Mouse (Mus musculus) c-Kit-positive CD71-positive TER-119-negative erythroid progenitor cells, embryonic 14.5 days (primary cell): ENCODE data around the gene Gm16867.
"Not testable (repeated sequence)": the region's sequence is repeated elsewhere in the genome, so short reads cannot be mapped to it uniquely, and the experiment has no call there.

Experiments used
- DNase-seq: peaks from one replicate; pipeline ENCODE4 v3.0.0-alpha.2; 2013; ENCODE audit warnings: low read depth

Gm16867 gene

DNA sequence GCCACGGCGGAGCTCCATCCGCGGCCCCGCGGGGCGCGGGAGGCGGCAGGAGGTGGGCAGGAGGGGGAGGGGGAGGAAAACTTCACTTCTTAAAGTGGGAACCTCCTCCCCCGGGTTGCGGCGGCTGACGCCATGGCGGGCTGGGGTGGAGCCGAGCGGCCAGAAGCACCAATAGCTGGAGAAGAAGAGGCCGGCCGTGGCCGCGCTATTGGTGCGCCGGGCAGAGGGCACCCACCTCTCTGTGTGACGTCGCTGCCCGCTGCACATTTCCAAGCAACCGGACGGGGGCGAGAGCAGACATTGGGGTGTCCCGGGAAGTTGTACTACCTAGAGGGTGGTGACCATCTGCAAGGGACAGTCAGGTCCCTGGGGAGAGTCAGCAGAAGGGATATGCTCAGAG, at the start of gene Gm16867:
Gene Gm16867, minus strand, starts transcription at position 189 of the 400 bp plus-strand sequence.
- DNase-seq, result not testable (repeated sequence)

GRCm38 (mm10) chr14:69547310-69547709, 44.1 kb upstream of the Gm16867 start:
- not testable (repeated sequence) for DNase-seq

DNA sequence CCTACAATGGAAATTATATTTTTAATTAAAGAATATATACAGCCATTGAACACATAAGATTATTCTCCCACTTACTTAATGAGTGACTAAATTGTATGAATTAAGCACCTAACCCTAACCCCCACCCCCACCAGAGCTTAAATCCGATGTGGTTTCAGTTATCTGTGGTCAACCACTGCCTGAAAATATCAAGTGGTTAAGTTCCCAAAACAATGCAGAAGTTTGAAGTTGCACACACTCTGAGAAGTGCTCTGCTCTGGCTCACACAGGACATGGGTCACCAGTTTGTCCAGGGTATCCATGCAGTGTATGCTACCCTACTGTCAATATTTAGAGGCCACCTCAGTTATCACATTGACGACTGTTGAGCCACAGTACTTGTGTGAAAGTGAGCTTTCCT, 41.9 kb upstream of the Gm16867 start:
- DNase-seq, result not testable (repeated sequence)

- DNase-seq, result not testable (repeated sequence)
These were observed 40.9 kb upstream of the Gm16867 start for GRCm38 (mm10) chr14:69544033-69544432.

GRCm38 (mm10) chr14:69542695-69543094, 39.5 kb upstream of the Gm16867 start:
- DNase-seq, result not testable (repeated sequence)

DNA sequence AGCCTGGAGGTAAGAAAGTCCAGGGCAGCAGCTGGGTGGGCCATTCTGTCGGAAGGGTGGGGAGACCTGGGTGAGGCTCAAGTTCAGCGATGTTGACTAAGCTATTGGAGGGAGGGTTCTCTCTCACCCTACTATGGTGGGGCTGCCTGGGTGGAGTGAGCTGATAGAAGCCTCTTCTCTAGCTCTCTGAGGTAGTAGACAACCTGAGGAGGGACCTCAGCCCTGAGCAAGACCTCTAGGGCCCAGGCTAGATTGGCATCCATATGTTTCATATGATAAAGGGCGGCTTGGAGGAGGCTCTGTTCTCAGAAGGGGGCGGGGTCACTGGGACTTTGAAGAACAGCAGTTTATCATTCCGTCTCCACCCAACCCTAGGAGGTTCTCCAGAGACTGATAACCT, 37.0 kb upstream of the Gm16867 start:
- DNase-seq, result not testable (repeated sequence)

DNA sequence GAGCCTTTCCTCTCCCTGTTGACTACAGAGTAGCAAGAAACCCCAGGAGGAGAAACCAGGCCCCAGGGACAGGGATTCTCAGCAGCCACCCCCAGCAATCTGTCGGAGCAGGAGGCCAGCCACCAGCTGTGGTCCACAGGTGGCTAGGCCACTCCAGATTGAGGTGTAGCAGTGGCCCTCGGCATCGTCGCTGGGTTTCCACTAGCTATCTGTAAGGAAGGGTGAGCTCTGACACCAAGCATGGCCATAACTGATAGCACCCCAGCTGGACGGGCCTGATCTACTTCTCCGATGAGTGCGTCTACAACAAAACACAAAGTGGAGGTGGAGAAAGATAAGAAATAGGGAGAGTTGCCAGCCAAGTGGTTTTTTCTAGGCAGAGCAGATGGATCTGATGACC, 33.4 kb upstream of the Gm16867 start:
- not testable (repeated sequence) for DNase-seq

- not testable (repeated sequence) for DNase-seq
These were observed 23.0 kb upstream of the Gm16867 start for GRCm38 (mm10) chr14:69526202-69526601.

- not testable (repeated sequence) for DNase-seq
These were observed 19.8 kb upstream of the Gm16867 start for GRCm38 (mm10) chr14:69523001-69523400.

DNA sequence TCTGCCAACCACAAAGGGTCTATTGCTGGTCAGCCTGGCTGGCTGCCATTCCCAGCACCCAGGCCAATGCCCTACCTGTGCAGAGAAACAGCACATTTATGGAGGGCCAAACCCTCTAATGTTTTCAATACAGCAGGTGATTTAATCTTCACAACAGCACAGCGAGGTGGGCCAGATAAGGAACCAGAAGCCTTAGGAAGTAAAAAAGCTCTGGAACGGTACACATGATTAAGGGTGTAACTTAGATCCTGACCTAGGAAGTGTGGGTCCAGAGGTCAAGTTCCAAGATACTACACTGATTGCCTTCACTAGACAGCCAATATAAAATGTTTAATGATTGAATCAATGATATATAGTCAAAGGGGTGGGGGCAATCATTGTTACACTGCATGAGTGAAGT, 17.6 kb upstream of the Gm16867 start:
- DNase-seq, result not testable (repeated sequence)

GRCm38 (mm10) chr14:69512449-69512848, 9.3 kb upstream of the Gm16867 start, which contains the start of gene Gm27179:
Gm27179 (minus strand) TSS chr14:69512549.
- not testable (repeated sequence) for DNase-seq

DNA sequence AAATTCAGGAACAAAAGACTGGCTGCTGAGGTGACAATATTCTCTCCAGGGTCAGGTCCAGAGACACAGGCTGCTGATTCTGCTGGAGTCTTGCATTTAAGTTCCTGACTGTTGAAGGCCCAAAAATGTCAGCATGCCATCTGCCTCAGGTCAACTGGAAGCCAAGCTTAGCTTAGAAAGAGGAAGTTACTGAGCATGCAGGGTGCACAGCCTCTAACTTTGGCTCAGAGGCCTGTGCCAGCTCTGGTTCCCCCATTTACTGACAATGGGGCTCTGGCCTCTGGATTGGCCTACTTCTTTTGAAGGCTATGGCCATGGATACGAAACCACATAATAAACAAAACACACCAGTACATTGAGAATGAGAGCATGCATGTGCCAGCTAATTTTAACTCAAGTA, 3.8 kb upstream of the Gm16867 start:
- not testable (repeated sequence) for DNase-seq

DNA sequence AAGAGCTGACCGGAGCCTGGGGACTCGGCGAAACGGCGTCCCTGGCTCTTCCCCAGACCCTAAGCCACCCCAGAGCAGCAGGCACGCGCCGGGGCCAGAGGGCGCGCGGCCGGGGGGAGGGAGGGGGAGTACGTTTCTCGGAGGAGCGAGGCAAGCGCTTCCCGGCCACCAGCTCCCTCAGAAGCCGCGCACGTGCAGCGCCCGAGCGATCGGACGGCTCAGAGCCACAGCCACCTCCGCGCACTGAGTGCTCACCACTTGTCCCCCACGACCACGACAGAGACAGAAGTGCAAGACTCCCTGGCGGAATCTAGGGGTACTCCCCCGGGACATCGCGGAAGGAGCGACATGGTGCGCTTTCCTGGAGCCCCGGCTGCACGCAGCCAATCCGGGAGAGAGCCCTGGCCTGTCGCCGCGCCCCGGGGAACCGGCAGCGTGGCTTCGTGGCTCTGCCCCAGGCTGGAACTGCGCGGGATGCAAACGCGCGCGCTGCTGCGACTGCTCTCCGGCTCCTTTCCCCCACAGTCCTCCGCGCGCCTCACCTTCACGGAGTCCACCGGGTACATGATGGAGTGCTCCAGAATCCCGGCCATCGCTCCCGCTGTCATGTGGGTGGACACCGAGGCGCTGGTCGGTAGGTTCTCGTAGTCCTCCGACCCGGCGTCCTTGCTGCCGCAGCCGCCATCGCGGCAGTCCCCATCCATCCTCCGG, 567 bp downstream of the Gm16867 start:
- DNase-seq, result not testable (repeated sequence)

GRCm38 (mm10) chr14:69496259-69496658, 6.9 kb downstream of the Gm16867 start:
- DNase-seq, result not testable (repeated sequence)

DNA sequence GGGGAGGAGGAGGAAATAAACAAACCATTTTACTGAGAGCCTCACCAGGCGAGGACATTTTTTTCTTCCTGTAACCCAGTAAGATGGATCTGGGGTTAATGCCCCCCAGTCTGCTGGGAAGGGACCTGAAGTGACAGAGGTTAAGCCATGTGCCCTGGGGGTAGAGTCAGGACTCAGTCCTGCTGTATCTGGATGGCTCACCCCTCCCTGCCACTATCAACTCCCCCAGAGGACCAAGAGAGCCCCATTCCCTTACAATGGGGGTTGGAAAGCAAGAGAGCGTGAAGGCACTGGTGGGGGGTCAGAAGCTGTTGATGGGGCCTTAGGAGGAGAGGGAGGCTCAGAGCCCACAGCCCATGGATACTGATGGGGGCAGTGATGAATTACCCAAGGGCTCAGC, 8.2 kb downstream of the Gm16867 start:
- not testable (repeated sequence) for DNase-seq

- not testable (repeated sequence) for DNase-seq
These were observed 8.6 kb downstream of the Gm16867 start for GRCm38 (mm10) chr14:69494522-69494921.

GRCm38 (mm10) chr14:69488001-69488400, 15.2 kb downstream of the Gm16867 start:
- not testable (repeated sequence) for DNase-seq

DNA sequence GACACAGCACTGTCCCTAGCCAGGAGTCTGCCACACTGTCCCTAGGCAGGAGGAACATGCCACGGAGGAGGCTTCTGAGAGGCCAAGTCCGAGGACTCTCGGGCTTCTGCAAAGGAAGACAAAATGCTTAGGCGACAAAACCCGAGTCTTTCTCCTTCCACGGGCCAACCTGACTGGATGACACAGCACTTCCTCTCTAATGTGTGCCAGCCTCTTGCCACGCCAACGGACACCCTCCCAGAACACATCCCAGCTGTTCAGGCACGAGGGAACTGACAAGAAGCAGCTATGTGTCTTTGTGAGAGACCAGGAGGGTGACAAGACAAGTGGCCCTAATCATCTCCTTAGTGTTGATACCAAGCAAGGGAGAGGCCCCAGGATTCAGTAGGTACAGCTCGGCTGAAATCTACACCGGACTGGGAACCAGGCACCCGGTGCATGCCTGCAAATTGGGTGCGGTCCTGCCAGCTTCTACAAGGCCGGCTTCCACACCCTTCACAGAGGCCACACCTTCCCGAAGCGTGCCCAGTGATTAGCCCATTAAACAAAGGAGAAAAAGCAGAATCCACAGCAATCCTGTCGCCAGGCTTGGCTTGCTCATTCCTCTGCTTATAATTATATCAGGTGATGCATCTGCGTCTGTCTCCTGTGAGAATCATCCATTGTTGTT, 17.6 kb downstream of the Gm16867 start:
- not testable (repeated sequence) for DNase-seq

- DNase-seq, result not testable (repeated sequence)
These were observed 29.1 kb downstream of the Gm16867 start for GRCm38 (mm10) chr14:69473941-69474646.

- DNase-seq, result not testable (repeated sequence)
These were observed 29.8 kb downstream of the Gm16867 start for GRCm38 (mm10) chr14:69473322-69473721.

DNA sequence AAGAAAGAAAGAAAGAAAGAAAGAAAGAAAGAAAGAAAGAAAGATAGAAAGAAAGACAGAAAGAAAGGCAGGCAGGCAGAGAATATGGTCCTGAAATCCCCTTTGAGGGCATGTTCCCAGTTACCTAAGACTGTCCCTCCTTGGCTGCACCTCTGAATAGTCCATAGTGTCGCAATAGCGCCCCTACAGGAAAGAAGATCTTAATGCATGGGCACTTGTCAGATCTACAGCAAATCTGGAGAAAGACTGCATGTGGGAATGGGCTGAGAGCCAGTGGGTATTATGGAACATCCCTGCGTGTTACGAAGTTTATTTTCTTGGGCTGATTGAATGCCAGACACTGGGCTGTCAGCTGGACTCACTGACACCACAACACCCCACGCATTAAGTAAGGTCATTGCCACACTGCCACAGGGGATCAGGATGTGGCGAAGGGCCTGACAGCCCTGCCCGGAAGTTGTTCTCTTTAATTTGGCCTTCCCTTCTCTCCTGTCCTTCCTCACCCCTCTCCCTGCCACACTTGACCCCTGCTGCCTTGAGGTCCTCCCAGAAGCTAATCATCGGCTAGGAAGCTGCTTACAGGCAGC, 32.9 kb downstream of the Gm16867 start:
- not testable (repeated sequence) for DNase-seq
